Mouse (Mus musculus): Measurements from ENCODE around the gene Hyls1. TPM values are rescaled to one million over a fixed set of nuclear protein-coding genes. Genes with fewer than 3 reads are reported as not detected.
"Not testable (repeated sequence)": the region's sequence is repeated elsewhere in the genome, so short reads cannot be mapped to it uniquely, and the experiment has no call there.

Gene Hyls1
- total RNA-seq (2012; rRNA removed), result 14.6 and 17.6 TPM in 2 replicates

- peak; percentile 98 for DNase-seq (ENCODE audit: low read depth, low spot score)
- H3K9me3 ChIP-seq (ENCODE audit: control insufficient read depth, insufficient read depth, low read depth, low read length), result no peaks in the 10 kb centered on the region
- in situ Hi-C loops (cut with MboI; ENCODE audit: low sequenced_read_pairs in 2 of 2, unreplicated experiment in 2 of 2), result no loop called here
- peak within 1 kb of the TSS; percentile 77 for H3K27ac ChIP-seq (ENCODE audit: insufficient read depth, low read depth, low read length, poor library complexity, severe bottlenecking)
- H3K4me1 ChIP-seq (ENCODE audit: control insufficient read depth in 2 of 2, insufficient read depth in 2 of 2, low read length in 2 of 2, poor library complexity in 1 of 2), result peaks cover 0 to 3% of the 10 kb centered on the region in 2 experiments; a peak in 1 of 4 replicates
- H3K4me3 ChIP-seq (ENCODE audit: insufficient read depth in 1 of 2, low read depth in 1 of 2, low read length in 2 of 2, poor library complexity in 1 of 2, severe bottlenecking in 1 of 2), result peak within 1 kb of the TSS; percentile 93 to 98
- TF ChIP-seq HCFC1 (IDR thresholded peaks at IDR 0.05; ENCODE audit: borderline replicate concordance, insufficient read depth, low read length) (peak; percentile 59; the same call in 1 of the 2 replicates), CHD2 (IDR thresholded peaks at IDR 0.05; ENCODE audit: low read depth, low read length) (peak; percentile 68; the same call in 1 of the 2 replicates), MAFK (IDR thresholded peaks at IDR 0.05; ENCODE audit: insufficient read depth, low read depth, low read length) (no peak)
- H3K9ac ChIP-seq (ENCODE audit: insufficient read depth, low read depth, low read length, poor library complexity, severe bottlenecking), result peak within 1 kb of the TSS; percentile 97
- peaks cover 8% of the 10 kb centered on the region for H3K36me3 ChIP-seq (ENCODE audit: control insufficient read depth, insufficient read depth, low read length, poor library complexity, severe bottlenecking)
Measured at GRCm38 (mm10) chr9:35569571-35570534, at the start of gene Hyls1, which contains the start of gene Pate2. TSS of gene Hyls1 (minus strand) at chr9:35570398. TSS of gene Pate2 (plus strand) at chr9:35570284.

GRCm38 (mm10) chr9:35616784-35617183 lies 46.6 kb upstream of the Hyls1 start:
- H3K4me1 ChIP-seq (ENCODE audit: control insufficient read depth in 2 of 2, insufficient read depth in 2 of 2, low read length in 2 of 2, poor library complexity in 1 of 2); DNase-seq (ENCODE audit: low read depth, low spot score); in situ Hi-C loops (cut with MboI; ENCODE audit: low sequenced_read_pairs in 2 of 2, unreplicated experiment in 2 of 2); H3K9ac ChIP-seq (ENCODE audit: insufficient read depth, low read depth, low read length, poor library complexity, severe bottlenecking); H3K9me3 ChIP-seq (ENCODE audit: control insufficient read depth, insufficient read depth, low read depth, low read length); H3K27ac ChIP-seq (ENCODE audit: insufficient read depth, low read depth, low read length, poor library complexity, severe bottlenecking); H3K4me3 ChIP-seq (ENCODE audit: insufficient read depth in 1 of 2, low read depth in 1 of 2, low read length in 2 of 2, poor library complexity in 1 of 2, severe bottlenecking in 1 of 2); H3K36me3 ChIP-seq (ENCODE audit: control insufficient read depth, insufficient read depth, low read length, poor library complexity, severe bottlenecking): not testable (repeated sequence)

- in situ Hi-C loops (cut with MboI; ENCODE audit: low sequenced_read_pairs in 2 of 2, unreplicated experiment in 2 of 2), result no loop called here
- DNase-seq (ENCODE audit: low read depth, low spot score), result no peak
- no peaks in the 10 kb centered on the region for H3K9me3 ChIP-seq (ENCODE audit: control insufficient read depth, insufficient read depth, low read depth, low read length)
Measured at GRCm38 (mm10) chr9:35614005-35614404, 43.8 kb upstream of the Hyls1 start.

GRCm38 (mm10) chr9:35611841-35612240 lies 41.6 kb upstream of the Hyls1 start, which contains the start of gene Pate4:
TSS of gene Pate4 (minus strand) at chr9:35611941.
- Histone ChIP-seq H3K36me3 (ENCODE audit: control insufficient read depth, insufficient read depth, low read length, poor library complexity, severe bottlenecking) (no peaks in the 10 kb centered on the region), H3K4me1 (ENCODE audit: control insufficient read depth in 2 of 2, insufficient read depth in 2 of 2, low read length in 2 of 2, poor library complexity in 1 of 2) (no peaks in the 10 kb centered on the region)

More at GRCm38 (mm10) chr9:35614005-35614404, 43.8 kb upstream of the Hyls1 start:
- Histone ChIP-seq H3K27ac (ENCODE audit: insufficient read depth, low read depth, low read length, poor library complexity, severe bottlenecking) (no peak overlapping the region), H3K4me3 (ENCODE audit: insufficient read depth in 1 of 2, low read depth in 1 of 2, low read length in 2 of 2, poor library complexity in 1 of 2, severe bottlenecking in 1 of 2) (no peak overlapping the region), H3K36me3 (ENCODE audit: control insufficient read depth, insufficient read depth, low read length, poor library complexity, severe bottlenecking) (no peaks in the 10 kb centered on the region), H3K9ac (ENCODE audit: insufficient read depth, low read depth, low read length, poor library complexity, severe bottlenecking) (no peak overlapping the region), H3K4me1 (ENCODE audit: control insufficient read depth in 2 of 2, insufficient read depth in 2 of 2, low read length in 2 of 2, poor library complexity in 1 of 2) (no peaks in the 10 kb centered on the region)
- TF ChIP-seq HCFC1 (IDR thresholded peaks at IDR 0.05; ENCODE audit: borderline replicate concordance, insufficient read depth, low read length) (no peak), MAFK (IDR thresholded peaks at IDR 0.05; ENCODE audit: insufficient read depth, low read depth, low read length) (no peak), ZNF384 (IDR thresholded peaks at IDR 0.05; ENCODE audit: low read depth, low read length) (no peak), ZC3H11A (IDR thresholded peaks at IDR 0.05; ENCODE audit: borderline replicate concordance, low read depth, low read length) (no peak), CHD2 (IDR thresholded peaks at IDR 0.05; ENCODE audit: low read depth, low read length) (no peak)

More at GRCm38 (mm10) chr9:35611841-35612240, 41.6 kb upstream of the Hyls1 start, which contains the start of gene Pate4:
- H3K9me3 ChIP-seq (ENCODE audit: control insufficient read depth, insufficient read depth, low read depth, low read length), result no peaks in the 10 kb centered on the region
- TF ChIP-seq ZNF384 (IDR thresholded peaks at IDR 0.05; ENCODE audit: low read depth, low read length) (no peak), HCFC1 (IDR thresholded peaks at IDR 0.05; ENCODE audit: borderline replicate concordance, insufficient read depth, low read length) (no peak), CHD2 (IDR thresholded peaks at IDR 0.05; ENCODE audit: low read depth, low read length) (no peak), ZC3H11A (IDR thresholded peaks at IDR 0.05; ENCODE audit: borderline replicate concordance, low read depth, low read length) (no peak), MAFK (IDR thresholded peaks at IDR 0.05; ENCODE audit: insufficient read depth, low read depth, low read length) (no peak)
- DNase-seq (ENCODE audit: low read depth, low spot score), result no peak
- H3K4me3 ChIP-seq (ENCODE audit: insufficient read depth in 1 of 2, low read depth in 1 of 2, low read length in 2 of 2, poor library complexity in 1 of 2, severe bottlenecking in 1 of 2), result no peak within 1 kb of the TSS
- in situ Hi-C loops (cut with MboI; ENCODE audit: low sequenced_read_pairs in 2 of 2, unreplicated experiment in 2 of 2), result no loop called here
- no peak within 1 kb of the TSS for H3K27ac ChIP-seq (ENCODE audit: insufficient read depth, low read depth, low read length, poor library complexity, severe bottlenecking)
- no peak within 1 kb of the TSS for H3K9ac ChIP-seq (ENCODE audit: insufficient read depth, low read depth, low read length, poor library complexity, severe bottlenecking)
